Mouse (Mus musculus) spleen, adult 2 months (tissue): ENCODE results near the gene Krt19.

Experiments
- CTCF ChIP-seq: fragments of 200-500 bp; IDR thresholded peaks from 2 replicates; pipeline ENCODE4 v1.5.1; 2011; ENCODE audit warnings: mild to moderate bottlenecking, inconsistent platforms; ENCODE audit not compliant: insufficient read depth, insufficient read length, insufficient replicate concordance; ENCODE audit errors: extremely low read depth
- POLR2A ChIP-seq: fragments of 200-500 bp; IDR thresholded peaks from 2 replicates; pipeline ENCODE4 v1.6.1; 2011; ENCODE audit warnings: low read depth, low read length, inconsistent platforms

GRCm38 (mm10) chr11:100113742-100114029 is 34.8 kb downstream of the Krt19 start:
- TF ChIP-seq POLR2A, result no peak
- TF ChIP-seq CTCF, result no peak
